Mouse (Mus musculus) intestine, embryonic 16.5 days (tissue): ENCODE measurements around the gene Stard9. TPM values are rescaled to one million over a fixed set of nuclear protein-coding genes. Genes with fewer than 3 reads are reported as not detected.

Experiments used
- ATAC-seq: fragments of 200-750 bp; cut with Nextera tagmentation; 2 replicates; pipeline ENCODE4 v1.8.0; 2017; ENCODE audit warnings: moderate TSS enrichment, moderate library complexity
- H3K27ac ChIP-seq: fragments of 300-500 bp; sonication (generic); 2 replicates; pipeline ENCODE4 v1.5.1; 2014; ENCODE audit warnings: mild to moderate bottlenecking, low read length
- H3K27me3 ChIP-seq: fragments of 300-500 bp; sonication (generic); replicated peaks from 2 replicates; pipeline ENCODE4 v1.6.1; 2014; ENCODE audit warnings: low read length, control low read depth, mixed read lengths; ENCODE audit not compliant: control insufficient read depth, insufficient read depth
- H3K36me3 ChIP-seq: fragments of 300-500 bp; sonication (generic); 2 replicates; pipeline ENCODE4 v1.6.1; 2014; ENCODE audit warnings: low read length, control low read depth; ENCODE audit not compliant: control insufficient read depth, insufficient read depth
- H3K4me1 ChIP-seq: fragments of 300-500 bp; sonication (generic); 2 replicates; pipeline ENCODE4 v1.6.1; 2014; ENCODE audit warnings: low read length, control low read depth, mixed read lengths; ENCODE audit not compliant: control insufficient read depth, insufficient read depth
- H3K4me2 ChIP-seq: fragments of 300-500 bp; sonication (generic); 2 replicates; pipeline ENCODE4 v1.6.1; 2014; ENCODE audit warnings: low read depth, low read length, control low read depth
- H3K4me3 ChIP-seq: fragments of 300-500 bp; sonication (generic); 2 replicates; pipeline ENCODE4 v1.5.1; 2014; ENCODE audit warnings: mild to moderate bottlenecking, low read length
- H3K9ac ChIP-seq: fragments of 300-500 bp; sonication (generic); 2 replicates; pipeline ENCODE4 v1.6.1; 2014; ENCODE audit warnings: low read depth, low read length
- H3K9me3 ChIP-seq: fragments of 300-500 bp; sonication (generic); 2 replicates; pipeline ENCODE4 v1.6.1; 2016; ENCODE audit warnings: low read length, control low read depth; ENCODE audit not compliant: control insufficient read depth
- WGBS: fragments of 180-500 bp; shearing (Covaris S2); extraction: QIAGEN DNeasy Blood & Tissue Kit; methylation state at CpG from one replicate; pipeline ENCODE4 v1.1.7; 2014; 5-methylcytosine and 5-hydroxymethylcytosine counted together
- polyA plus RNA-seq: library from polyadenylated mRNA; unstranded; fragments of >200 nt; fragmentation: Nextera tagmentation; extraction: Ambion mirVana; gene quantifications from 2 replicates; pipeline ENCODE4 v1.2.1, GENCODE M21; 2015

Gene Stard9
- polyA plus RNA-seq: 2.5 and 3.3 TPM in 2 replicates

DNA sequence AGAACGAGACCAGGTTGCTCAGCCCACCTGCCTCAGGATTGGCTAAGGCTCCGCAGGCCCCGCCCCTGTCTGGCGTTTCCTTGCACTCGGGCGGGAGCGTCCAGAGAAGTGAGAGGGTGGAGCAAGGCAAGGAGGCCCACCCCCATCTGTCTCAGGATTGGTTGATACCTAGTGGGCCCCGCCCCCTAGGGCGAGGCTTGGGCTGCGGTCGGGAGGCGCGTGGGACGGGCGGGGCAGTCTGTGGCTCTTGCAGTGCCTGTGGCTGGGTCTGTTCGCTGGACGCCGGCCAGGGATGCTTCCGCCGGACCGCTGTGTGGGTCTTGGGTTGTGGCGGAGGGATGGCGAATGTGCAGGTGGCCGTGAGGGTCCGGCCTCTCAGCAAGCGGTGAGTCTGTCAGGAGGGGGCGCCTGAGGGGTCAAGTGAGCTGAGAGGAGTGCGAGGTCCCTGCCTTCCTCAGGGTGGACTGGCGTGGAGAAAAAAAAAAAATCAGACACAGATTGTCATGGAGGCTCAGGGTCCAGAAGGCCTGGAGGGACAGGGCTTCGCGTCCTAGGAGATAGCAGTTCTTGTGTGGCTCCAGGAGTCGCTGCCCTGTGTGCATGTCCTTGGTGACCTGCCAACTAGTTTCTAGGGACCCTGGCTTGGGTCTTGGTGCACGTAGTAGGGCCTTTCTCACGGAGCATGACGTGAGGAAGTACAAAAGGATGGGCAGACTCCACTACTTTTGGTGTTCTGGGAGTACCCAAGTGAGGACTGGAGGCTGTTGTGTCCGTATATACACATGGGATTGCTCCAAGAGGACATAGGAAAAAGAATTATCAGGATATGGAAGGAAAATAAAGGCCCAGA lies at the start of gene Stard9:
Gene Stard9 (plus strand): TSS at position 236 of the 850 bp plus-strand sequence.
- Histone ChIP-seq H3K4me3 (peak within 1 kb of the TSS; percentile 60), H3K9ac (peak within 1 kb of the TSS; percentile 70), H3K9me3 (no peaks in the 10 kb centered on the region), H3K4me2 (peak within 1 kb of the TSS; percentile 69), H3K27me3 (no peaks in the 10 kb centered on the region), H3K4me1 (no peaks in the 10 kb centered on the region; the same call in none of the 2 replicates), H3K27ac (peak within 1 kb of the TSS; percentile 57), H3K36me3 (no peaks in the 10 kb centered on the region; the same call in 1 of the 2 replicates)
- 2% methylated on average over 36 of the region's 36 CpGs for WGBS
- peak; percentile 100 for ATAC-seq

GRCm38 (mm10) chr2:120589759-120590158 lies 39.2 kb upstream of the Stard9 start:
- H3K36me3 ChIP-seq: 0 out of 2 replicates have a peak, but pooled peaks cover 4% of the 10 kb centered on the region
- H3K27me3 ChIP-seq: no peaks in the 10 kb centered on the region
- H3K9ac ChIP-seq: no peak overlapping the region
- H3K4me2 ChIP-seq: no peak overlapping the region
- no peaks in the 10 kb centered on the region for H3K4me1 ChIP-seq
- no peak overlapping the region for H3K4me3 ChIP-seq
- WGBS: 83% methylated on average over 5 of the region's 5 CpGs
- H3K27ac ChIP-seq: no peak overlapping the region
- no peak for ATAC-seq
- H3K9me3 ChIP-seq: no peaks in the 10 kb centered on the region

- H3K27me3 ChIP-seq: no peaks in the 10 kb centered on the region
- peaks cover 14% of the 10 kb centered on the region for H3K36me3 ChIP-seq
- H3K4me2 ChIP-seq: no peak overlapping the region
- 83% methylated on average over 1 of the region's 1 CpGs for WGBS
- H3K27ac ChIP-seq: no peak overlapping the region
- H3K4me3 ChIP-seq: no peak overlapping the region
- H3K9me3 ChIP-seq: no peaks in the 10 kb centered on the region
- ATAC-seq: no peak
- no peak overlapping the region for H3K9ac ChIP-seq
- H3K4me1 ChIP-seq: no peaks in the 10 kb centered on the region
Measured at GRCm38 (mm10) chr2:120592227-120592626, 36.7 kb upstream of the Stard9 start.

GRCm38 (mm10) chr2:120597734-120598133 lies 31.2 kb upstream of the Stard9 start:
- H3K27me3 ChIP-seq: no peaks in the 10 kb centered on the region
- WGBS: 96% methylated on average over 2 of the region's 2 CpGs
- ATAC-seq: no peak
- no peak overlapping the region for H3K9ac ChIP-seq
- H3K4me1 ChIP-seq: no peaks in the 10 kb centered on the region
- H3K36me3 ChIP-seq: peaks cover 19% of the 10 kb centered on the region
- no peak overlapping the region for H3K4me2 ChIP-seq
- no peaks in the 10 kb centered on the region for H3K9me3 ChIP-seq
- H3K4me3 ChIP-seq: no peak overlapping the region
- no peak overlapping the region for H3K27ac ChIP-seq

DNA sequence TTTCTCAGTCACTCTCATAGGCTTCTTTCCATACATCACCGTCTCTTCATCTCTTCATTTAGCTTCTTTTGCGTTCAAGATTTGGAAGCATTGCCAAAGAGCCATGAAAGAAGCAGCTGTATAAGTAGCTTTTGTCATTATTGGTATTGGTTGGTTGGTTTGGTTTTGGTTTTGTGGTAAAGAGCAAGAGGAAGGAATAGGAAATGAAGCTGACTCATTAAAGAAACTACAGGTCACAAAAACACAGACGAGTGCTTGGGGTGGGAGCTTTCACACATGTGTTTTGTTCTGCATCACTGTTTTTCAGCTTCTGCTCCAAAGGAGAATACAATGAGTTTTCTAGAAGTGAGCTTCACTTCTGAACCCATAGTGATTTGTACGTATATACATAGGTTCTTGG lies 29.4 kb upstream of the Stard9 start:
- Histone ChIP-seq H3K9me3 (no peaks in the 10 kb centered on the region), H3K4me3 (no peak overlapping the region), H3K4me2 (no peak overlapping the region), H3K9ac (no peak overlapping the region), H3K27me3 (no peaks in the 10 kb centered on the region), H3K27ac (no peak overlapping the region), H3K4me1 (no peaks in the 10 kb centered on the region), H3K36me3 (peaks cover 19% of the 10 kb centered on the region)
- ATAC-seq: no peak
- 93% methylated on average over 4 of the region's 4 CpGs for WGBS

DNA sequence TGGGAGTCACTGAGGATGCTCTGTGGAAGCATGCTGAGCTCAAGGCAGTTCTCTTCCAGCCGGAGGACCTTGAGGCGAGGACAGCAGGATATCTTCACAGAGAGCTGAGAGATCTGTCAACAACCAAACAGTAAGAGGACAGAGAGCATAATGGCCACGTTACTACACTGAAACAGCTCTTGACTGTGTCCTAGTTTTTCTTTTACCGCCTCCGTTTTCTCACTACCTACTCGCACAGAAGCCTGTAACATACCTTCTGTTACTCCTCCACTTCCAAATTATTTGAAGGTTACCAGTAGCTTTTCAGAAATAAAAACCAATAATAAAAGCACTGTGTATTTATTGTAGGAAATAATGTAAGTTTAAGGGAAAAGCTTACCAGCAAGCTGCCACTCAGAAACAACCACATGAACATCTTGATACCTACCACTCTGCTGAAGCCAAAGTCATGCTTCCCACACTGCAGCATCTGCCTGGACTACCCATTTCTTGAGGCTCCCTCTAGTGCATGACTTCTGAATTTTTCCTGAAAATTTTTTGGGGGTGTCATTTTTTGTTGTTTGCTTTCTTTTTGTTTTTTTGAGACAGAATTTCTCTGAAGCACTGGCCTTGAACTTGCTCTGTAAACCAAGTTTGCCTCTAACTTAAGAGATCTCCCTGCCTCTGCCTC lies 22.8 kb upstream of the Stard9 start:
- 85% methylated on average over 6 of the region's 6 CpGs for WGBS
- peaks cover 10% of the 10 kb centered on the region for H3K4me1 ChIP-seq
- H3K4me3 ChIP-seq: no peak overlapping the region
- no peaks in the 10 kb centered on the region for H3K9me3 ChIP-seq
- no peak overlapping the region for H3K4me2 ChIP-seq
- no peak overlapping the region for H3K27ac ChIP-seq
- H3K36me3 ChIP-seq: no peaks in the 10 kb centered on the region; the same call in 1 of the 2 replicates
- no peak for ATAC-seq
- H3K9ac ChIP-seq: no peak overlapping the region
- H3K27me3 ChIP-seq: no peaks in the 10 kb centered on the region

- H3K9me3 ChIP-seq: no peaks in the 10 kb centered on the region
- H3K4me1 ChIP-seq: peaks cover 12% of the 10 kb centered on the region
- peak; percentile 99 for ATAC-seq
- H3K4me2 ChIP-seq: peak within 1 kb of the TSS; percentile 57
- no peaks in the 10 kb centered on the region for H3K27me3 ChIP-seq
- no peaks in the 10 kb centered on the region; the same call in 1 of the 2 replicates for H3K36me3 ChIP-seq
- peak within 1 kb of the TSS; percentile 98 for H3K4me3 ChIP-seq
- H3K9ac ChIP-seq: peak within 1 kb of the TSS; percentile 90
- H3K27ac ChIP-seq: peak within 1 kb of the TSS; percentile 94
- WGBS: under 1% methylated on average over 52 of the region's 52 CpGs
Measured at GRCm38 (mm10) chr2:120608830-120609723, 19.8 kb upstream of the Stard9 start, which contains the start of the genes Haus2 and Lrrc57. Gene Haus2 (plus strand): TSS chr2:120609383. Gene Lrrc57 (minus strand): TSS chr2:120609520.

- H3K27ac ChIP-seq: peak overlapping the region; percentile 23; the same call in 1 of the 2 replicates
- no peak overlapping the region for H3K9ac ChIP-seq
- H3K4me1 ChIP-seq: no peaks in the 10 kb centered on the region
- no peaks in the 10 kb centered on the region for H3K9me3 ChIP-seq
- no peak overlapping the region for H3K4me2 ChIP-seq
- no peak overlapping the region for H3K4me3 ChIP-seq
- 89% methylated on average over 5 of the region's 5 CpGs for WGBS
- H3K36me3 ChIP-seq: peaks cover 6% of the 10 kb centered on the region; the same call in 1 of the 2 replicates
- H3K27me3 ChIP-seq: no peaks in the 10 kb centered on the region
- ATAC-seq: peak; percentile 77
Measured at GRCm38 (mm10) chr2:120616279-120617163, 12.4 kb upstream of the Stard9 start.
